8 mouse cellular contexts compared by ENCODE assay signal in genomic region chrX:48383643-48384042, GRCm38 (mm10). TPM values are rescaled to one million over a fixed set of nuclear protein-coding genes. Genes with fewer than 3 reads are reported as not detected.
DNase-seq lines count a peak whose midpoint lies in the region; ATAC-seq and TF ChIP-seq lines count a peak whose summit lies in the region.
"Had no signal": no experiment of that assay in that cellular context is flagged by ENCODE, and none has a peak within 500 bp of the region (broad histone marks: within the 10 kb centered on the region; RNA-seq: fewer than 3 reads in every experiment).

No protein-coding gene starts in this region.

- H3K4me2 ChIP-seq in midbrain, embryonic 11.5 days, result no peak overlapping the region
- no peak overlapping the region for H3K4me2 ChIP-seq in midbrain, embryonic 15.5 days
- no peak overlapping the region for H3K4me2 ChIP-seq in liver, postnatal 0 days (ENCODE audit: low read depth, low read length)

- H3K4me3 ChIP-seq in midbrain, embryonic 11.5 days (ENCODE audit: low read depth, low read length), result no peak overlapping the region
- no peak overlapping the region for H3K4me3 ChIP-seq in midbrain, embryonic 15.5 days
- H3K4me3 ChIP-seq in liver, postnatal 0 days (ENCODE audit: low read depth, low read length), result no peak overlapping the region
- H3K4me3 ChIP-seq: megakaryocyte, embryonic 14.5 days had no signal

- TF ChIP-seq CTCF in liver, postnatal 0 days (IDR thresholded peaks at IDR 0.05; ENCODE audit: low read depth), result peak; percentile 79

- H3K27me3 ChIP-seq in midbrain, embryonic 11.5 days (ENCODE audit: control insufficient read depth, insufficient read depth, low read length), result no peaks in the 10 kb centered on the region
- no peaks in the 10 kb centered on the region for H3K27me3 ChIP-seq in midbrain, embryonic 15.5 days (replicated peaks)
- H3K27me3 ChIP-seq in liver, postnatal 0 days (ENCODE audit: insufficient read depth, low read length), result no peaks in the 10 kb centered on the region

- ATAC-seq in midbrain, embryonic 11.5 days (ENCODE audit: low FRiP score), result no peak
- no peak for ATAC-seq in midbrain, embryonic 15.5 days (replicated peaks)
- peak; percentile 55 for ATAC-seq in granulocyte monocyte progenitor cell, adult 5-6 weeks (replicated peaks; ENCODE audit: poor library complexity, severe bottlenecking)
- no peak for ATAC-seq in liver, postnatal 0 days

- TF ChIP-seq EP300 in liver, postnatal 0 days (IDR thresholded peaks at IDR 0.05; ENCODE audit: low read depth), result no peak

- no peaks in the 10 kb centered on the region for H3K4me1 ChIP-seq in midbrain, embryonic 11.5 days (ENCODE audit: control insufficient read depth, insufficient read depth, low read length)
- H3K4me1 ChIP-seq in midbrain, embryonic 15.5 days, result no peaks in the 10 kb centered on the region
- H3K4me1 ChIP-seq in liver, postnatal 0 days (ENCODE audit: insufficient read depth), result no peaks in the 10 kb centered on the region
- H3K4me1 ChIP-seq: megakaryocyte, embryonic 14.5 days had no signal

- no peaks in the 10 kb centered on the region; the same call in 1 of the 2 replicates for H3K36me3 ChIP-seq in midbrain, embryonic 11.5 days (ENCODE audit: control insufficient read depth, insufficient read depth, low read length)
- no peaks in the 10 kb centered on the region; the same call in 1 of the 2 replicates for H3K36me3 ChIP-seq in midbrain, embryonic 15.5 days (replicated peaks)
- H3K36me3 ChIP-seq in liver, postnatal 0 days (replicated peaks; ENCODE audit: insufficient read depth, low read length), result peaks cover 14% of the 10 kb centered on the region; the same call in 1 of the 2 replicates

- DNase-seq in midbrain, embryonic 11.5 days (ENCODE audit: low spot score, missing footprints), result peak; percentile 92
- DNase-seq in T-cell, adult 2 months (ENCODE audit: low spot score), result peak; percentile 51
- peak; percentile 41 for DNase-seq in cerebellum, adult 8-10 months
- DNase-seq in liver, postnatal 0 days, result peak; percentile 67
- DNase-seq in right cerebral cortex, postnatal 4 days, result peak; percentile 65

- H3K9me3 ChIP-seq in midbrain, embryonic 11.5 days (ENCODE audit: control insufficient read depth, low read length), result no peaks in the 10 kb centered on the region
- no peaks in the 10 kb centered on the region for H3K9me3 ChIP-seq in midbrain, embryonic 15.5 days
- H3K9me3 ChIP-seq in liver, postnatal 0 days (ENCODE audit: low read length), result no peaks in the 10 kb centered on the region

- 52% methylated on average over 7 of the region's 7 CpGs for WGBS in midbrain, embryonic 11.5 days
- WGBS in midbrain, embryonic 15.5 days, result 47% methylated on average over 7 of the region's 7 CpGs
- WGBS in liver, postnatal 0 days (ENCODE audit: insufficient replicate concordance), result 45% methylated on average over 7 of the region's 7 CpGs

- no peak overlapping the region for H3K9ac ChIP-seq in midbrain, embryonic 11.5 days (ENCODE audit: low read length)
- H3K9ac ChIP-seq in midbrain, embryonic 15.5 days, result no peak overlapping the region
- H3K9ac ChIP-seq in liver, postnatal 0 days (replicated peaks), result no peak overlapping the region

- H3K27ac ChIP-seq in midbrain, embryonic 11.5 days (ENCODE audit: low read depth, low read length), result no peak overlapping the region
- no peak overlapping the region for H3K27ac ChIP-seq in midbrain, embryonic 15.5 days
- no peak overlapping the region for H3K27ac ChIP-seq in liver, postnatal 0 days (ENCODE audit: low read depth)

RNA-seq across cellular contexts. Expression of gene Bcorl1, which starts 42.5 kb away (rescaled TPM):
- polyA plus RNA-seq in midbrain, embryonic 11.5 days (2014; fragmentation: Nextera tagmentation; extraction: Ambion mirVana), result 4.2 and 4.7 TPM in 2 replicates
- 6.2 and 8.4 TPM in 2 replicates for polyA plus RNA-seq in midbrain, embryonic 15.5 days (2015; fragmentation: Nextera tagmentation; extraction: Ambion mirVana)
- total RNA-seq in granulocyte monocyte progenitor cell, adult 5-6 weeks (2014; fragmentation: Nextera tagmentation), result 15.5 and 16.6 TPM in 2 replicates
- 3.0 and 9.1 TPM in 2 replicates for total RNA-seq in granulocyte monocyte progenitor cell, adult 5-6 weeks (2017)
- 1.5 TPM in 2 replicates for polyA plus RNA-seq in liver, postnatal 0 days (2015; fragmentation: Nextera tagmentation; extraction: Ambion mirVana)

Comparison
In these comparisons a context has a peak if more than half of its experiments do, and no peak if none do; other contexts are left out.
1. DNase-seq: peak in every context shown above with its lines; median percentile 92 in midbrain, embryonic 11.5 days; 67 in liver, postnatal 0 days; 65 in right cerebral cortex, postnatal 4 days; 51 in T-cell, adult 2 months; 41 in cerebellum, adult 8-10 months.